Mouse (Mus musculus) liver, postnatal 0 days (tissue): ENCODE measurements at regions not wholly inside any gene's neighbourhood (a gene's known extent, or its start where the extent isn't known, plus 50 kb on each side); places are given as distances from the start of the nearest gene placed in this dataset.

ENCODE experiments used
- ATAC-seq: fragments of 200-750 bp; cut with Nextera tagmentation; 2 replicates; pipeline ENCODE4 v1.8.0; 2017; ENCODE audit warnings: mild to moderate bottlenecking, moderate library complexity
- DNase-seq: peaks from one replicate; pipeline ENCODE4 v3.0.0-alpha.2; 2016
- H3K27ac ChIP-seq: fragments of 300-500 bp; sonication (generic); 2 replicates; pipeline ENCODE4 v1.5.1; 2014; ENCODE audit warnings: antibody characterized with exemption, moderate library complexity, mild to moderate bottlenecking, low read depth
- H3K27me3 ChIP-seq: fragments of 300-500 bp; sonication (generic); 2 replicates; pipeline ENCODE4 v1.6.1; 2014; ENCODE audit warnings: low read length, control low read depth, mixed read lengths; ENCODE audit not compliant: insufficient read depth
- H3K36me3 ChIP-seq: fragments of 300-500 bp; sonication (generic); replicated peaks from 2 replicates; pipeline ENCODE4 v1.6.1; 2014; ENCODE audit warnings: mild to moderate bottlenecking, control low read depth, low read length, moderate library complexity, mixed read lengths; ENCODE audit not compliant: insufficient read depth
- H3K4me1 ChIP-seq: fragments of 300-500 bp; sonication (generic); 2 replicates; pipeline ENCODE4 v1.6.1; 2014; ENCODE audit warnings: antibody characterized with exemption, mild to moderate bottlenecking, control low read depth; ENCODE audit not compliant: insufficient read depth
- H3K4me2 ChIP-seq: fragments of 300-500 bp; sonication (generic); 2 replicates; pipeline ENCODE4 v1.6.1; 2014; ENCODE audit warnings: low read depth, mild to moderate bottlenecking, low read length, moderate library complexity, mixed read lengths
- H3K4me3 ChIP-seq: fragments of 300-500 bp; sonication (generic); 2 replicates; pipeline ENCODE4 v1.5.1; 2014; ENCODE audit warnings: low read depth, low read length
- H3K9ac ChIP-seq: fragments of 300-500 bp; sonication (generic); replicated peaks from 2 replicates; pipeline ENCODE4 v1.6.1; 2014; ENCODE audit warnings: mild to moderate bottlenecking, moderate library complexity
- H3K9me3 ChIP-seq: fragments of 300-500 bp; sonication (generic); 2 replicates; pipeline ENCODE4 v1.6.1; 2016; ENCODE audit warnings: mild to moderate bottlenecking, control low read depth, low read length, mixed read lengths
- CTCF ChIP-seq: sonication (generic); IDR thresholded peaks from 2 replicates; pipeline ENCODE4 v1.5.1; 2016; ENCODE audit warnings: antibody characterized with exemption, low read depth
- EP300 ChIP-seq: IDR thresholded peaks from 2 replicates; pipeline ENCODE4 v1.6.1; 2016; ENCODE audit warnings: antibody characterized with exemption, low read depth, mild to moderate bottlenecking
- WGBS: fragments of 180-500 bp; shearing (Covaris S2); extraction: QIAGEN DNeasy Blood & Tissue Kit; methylation state at CpG from one replicate; pipeline ENCODE4 v1.1.7; 2014; ENCODE audit not compliant: insufficient replicate concordance; 5-methylcytosine and 5-hydroxymethylcytosine counted together

DNA sequence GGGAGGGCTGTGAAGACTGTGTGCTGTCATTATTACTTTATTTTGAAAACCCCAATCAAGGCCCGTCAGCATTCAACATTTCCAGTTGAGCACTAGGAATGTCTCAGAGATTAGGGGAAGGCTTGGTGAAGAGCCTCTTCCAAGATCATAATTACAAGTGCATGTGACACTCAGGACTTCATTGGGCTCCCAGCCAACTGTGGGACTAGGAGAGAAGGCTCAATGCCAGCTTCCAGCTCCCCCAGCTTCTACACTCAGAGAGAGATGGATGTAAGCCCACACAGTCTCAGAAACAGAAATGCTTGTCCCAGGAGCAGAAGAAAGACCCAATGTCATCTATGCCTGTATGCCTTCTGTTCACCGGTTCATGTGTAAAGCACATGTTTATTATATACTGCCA, 169.5 kb downstream of the Ttc32 start:
- Histone ChIP-seq H3K9me3 (no peaks in the 10 kb centered on the region), H3K27ac (no peak overlapping the region), H3K4me3 (no peak overlapping the region), H3K27me3 (no peaks in the 10 kb centered on the region), H3K4me1 (no peaks in the 10 kb centered on the region), H3K36me3 (no peaks in the 10 kb centered on the region), H3K4me2 (no peak overlapping the region), H3K9ac (no peak overlapping the region)
- ATAC-seq = no peak
- WGBS = 70% methylated on average over 2 of the region's 2 CpGs
- TF ChIP-seq CTCF (no peak), EP300 (no peak)
- no peak for DNase-seq

DNA sequence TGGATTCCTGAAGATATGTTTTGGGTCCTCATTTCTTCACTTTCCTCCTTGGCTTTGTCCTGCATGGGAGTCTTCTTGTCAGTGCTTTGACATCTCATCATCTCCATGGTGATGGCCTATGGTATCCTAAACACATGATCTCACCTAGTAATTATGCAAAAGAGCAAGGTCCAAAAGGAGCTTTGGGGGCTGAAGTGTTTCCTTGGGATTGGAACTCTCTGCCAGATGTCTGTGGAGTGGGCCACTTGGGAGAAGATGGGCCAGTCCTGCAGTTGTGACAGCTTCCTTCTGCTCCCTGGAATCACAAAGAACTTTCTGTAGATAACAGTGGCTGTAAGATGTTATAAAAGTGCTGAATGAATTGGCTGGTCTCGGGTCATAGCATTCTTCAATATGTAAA, 182.4 kb downstream of the Ttc32 start:
- DNase-seq (no peak), ATAC-seq (no peak)
- WGBS = 63% methylated on average over 1 of the region's 1 CpGs

DNA sequence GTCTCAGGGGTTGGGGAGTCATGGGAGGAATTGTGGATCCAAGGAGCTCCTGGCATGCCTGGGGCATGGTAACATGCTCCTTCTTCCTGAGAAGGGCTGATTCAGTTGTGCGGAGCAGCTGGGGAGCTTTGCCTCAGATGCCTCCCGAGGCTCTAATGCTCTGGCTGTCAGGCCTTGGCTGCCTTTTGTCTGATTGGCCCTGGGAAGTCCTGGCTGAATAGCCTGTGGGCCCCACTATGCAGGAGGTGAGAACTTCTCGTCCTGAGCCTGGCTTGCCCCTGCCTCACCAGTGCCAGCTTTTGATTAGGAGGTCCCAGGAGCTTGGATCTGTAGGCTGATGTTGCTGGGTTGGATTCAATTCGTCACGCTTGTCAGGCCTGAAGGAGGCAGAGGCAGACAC, 195.2 kb downstream of the Ttc32 start:
- H3K4me1 ChIP-seq = no peaks in the 10 kb centered on the region
- no peak overlapping the region for H3K4me2 ChIP-seq
- 38% methylated on average over 5 of the region's 5 CpGs for WGBS
- no peaks in the 10 kb centered on the region for H3K9me3 ChIP-seq
- DNase-seq (no peak), ATAC-seq (no peak)
- no peak overlapping the region for H3K27ac ChIP-seq
- H3K27me3 ChIP-seq = no peaks in the 10 kb centered on the region
- TF ChIP-seq EP300 = no peak
- no peak for TF ChIP-seq CTCF
- no peak overlapping the region for H3K9ac ChIP-seq
- H3K4me3 ChIP-seq = no peak overlapping the region
- H3K36me3 ChIP-seq = no peaks in the 10 kb centered on the region

More for the DNA sequence above, 182.4 kb downstream of the Ttc32 start:
- Histone ChIP-seq H3K27me3 (no peaks in the 10 kb centered on the region), H3K9me3 (no peaks in the 10 kb centered on the region), H3K4me2 (no peak overlapping the region), H3K9ac (no peak overlapping the region), H3K4me3 (no peak overlapping the region), H3K4me1 (no peaks in the 10 kb centered on the region), H3K27ac (no peak overlapping the region), H3K36me3 (no peaks in the 10 kb centered on the region)
- TF ChIP-seq CTCF = no peak
- no peak for TF ChIP-seq EP300

DNA sequence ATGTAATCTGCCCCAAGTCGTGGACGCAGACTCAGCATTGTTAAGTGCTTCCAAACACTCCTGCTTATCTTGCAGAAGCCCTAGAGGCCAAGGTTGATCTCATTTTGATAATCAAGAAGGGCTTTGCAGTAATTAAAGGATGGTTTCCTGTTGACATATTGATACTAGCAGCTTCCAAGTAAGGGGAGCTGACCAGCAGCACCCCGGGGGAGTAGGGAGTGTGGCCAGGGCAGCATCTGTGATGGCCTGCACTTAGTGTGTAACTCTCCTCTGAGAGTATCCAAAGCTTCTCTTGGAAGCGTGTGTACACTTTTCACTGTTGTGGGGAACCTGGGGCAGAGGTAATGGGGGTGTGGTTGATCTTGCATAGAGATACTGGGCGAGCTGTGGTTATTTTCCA, 198.1 kb downstream of the Ttc32 start:
- Histone ChIP-seq H3K27ac (no peak overlapping the region), H3K9ac (no peak overlapping the region), H3K4me2 (no peak overlapping the region), H3K27me3 (no peaks in the 10 kb centered on the region), H3K36me3 (no peaks in the 10 kb centered on the region), H3K4me1 (no peaks in the 10 kb centered on the region), H3K9me3 (no peaks in the 10 kb centered on the region), H3K4me3 (no peak overlapping the region)
- 70% methylated on average over 5 of the region's 5 CpGs for WGBS
- DNase-seq = no peak
- ATAC-seq = no peak
- no peak for TF ChIP-seq CTCF

DNA sequence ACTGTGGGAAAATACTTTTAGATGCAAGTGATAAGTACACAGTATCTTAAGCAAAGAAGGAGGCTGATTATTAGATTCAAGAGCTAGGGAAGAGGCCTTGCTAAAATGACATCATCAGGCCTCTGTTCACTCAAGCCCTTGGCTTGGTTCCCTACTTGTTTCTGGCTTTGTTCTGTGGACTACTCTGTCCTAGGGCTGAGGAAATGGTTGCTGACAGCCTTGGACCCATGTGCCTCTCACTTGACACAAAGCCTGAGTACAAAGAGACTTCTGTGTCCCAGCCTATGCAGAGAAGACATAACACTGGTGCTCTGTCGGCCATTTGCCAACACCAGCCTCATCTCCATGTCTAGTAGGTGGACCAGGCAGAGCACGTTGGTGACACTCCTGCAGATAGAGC, 198.7 kb downstream of the Ttc32 start:
- Histone ChIP-seq H3K4me1 (no peaks in the 10 kb centered on the region), H3K36me3 (no peaks in the 10 kb centered on the region), H3K27me3 (no peaks in the 10 kb centered on the region), H3K9me3 (no peaks in the 10 kb centered on the region), H3K9ac (no peak overlapping the region), H3K4me2 (no peak overlapping the region), H3K4me3 (no peak overlapping the region), H3K27ac (no peak overlapping the region)
- DNase-seq (no peak), ATAC-seq (no peak)
- TF ChIP-seq CTCF (no peak), EP300 (no peak)
- 74% methylated on average over 2 of the region's 2 CpGs for WGBS

DNA sequence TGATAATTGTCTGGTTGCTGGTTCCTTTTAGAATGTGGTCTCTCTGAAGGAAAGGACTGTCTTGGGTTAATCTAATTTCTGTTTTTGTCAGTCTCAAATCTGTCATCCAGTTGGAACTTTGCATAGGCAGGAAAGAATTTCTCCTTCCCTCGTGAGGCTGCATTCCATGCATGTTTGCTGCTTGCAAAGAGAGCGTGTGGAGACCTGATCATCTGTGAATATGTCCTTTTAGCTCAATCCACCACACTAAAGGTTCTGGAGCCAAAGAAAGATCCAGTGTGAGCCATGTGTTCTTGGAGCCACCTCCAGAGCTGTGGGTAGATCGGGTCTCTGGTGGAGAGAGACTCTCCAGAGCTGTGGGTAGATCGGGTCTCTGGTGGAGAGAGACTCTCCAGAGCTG, 200.2 kb downstream of the Ttc32 start:
- H3K4me2 ChIP-seq = no peak overlapping the region
- no peak overlapping the region for H3K9ac ChIP-seq
- no peak overlapping the region for H3K4me3 ChIP-seq
- 69% methylated on average over 4 of the region's 4 CpGs for WGBS
- DNase-seq (no peak), ATAC-seq (no peak)
- H3K27ac ChIP-seq = no peak overlapping the region
- no peak for TF ChIP-seq CTCF
- TF ChIP-seq EP300 = no peak
- no peaks in the 10 kb centered on the region for H3K27me3 ChIP-seq
- H3K4me1 ChIP-seq = no peaks in the 10 kb centered on the region
- H3K9me3 ChIP-seq = no peaks in the 10 kb centered on the region
- H3K36me3 ChIP-seq = no peaks in the 10 kb centered on the region

DNA sequence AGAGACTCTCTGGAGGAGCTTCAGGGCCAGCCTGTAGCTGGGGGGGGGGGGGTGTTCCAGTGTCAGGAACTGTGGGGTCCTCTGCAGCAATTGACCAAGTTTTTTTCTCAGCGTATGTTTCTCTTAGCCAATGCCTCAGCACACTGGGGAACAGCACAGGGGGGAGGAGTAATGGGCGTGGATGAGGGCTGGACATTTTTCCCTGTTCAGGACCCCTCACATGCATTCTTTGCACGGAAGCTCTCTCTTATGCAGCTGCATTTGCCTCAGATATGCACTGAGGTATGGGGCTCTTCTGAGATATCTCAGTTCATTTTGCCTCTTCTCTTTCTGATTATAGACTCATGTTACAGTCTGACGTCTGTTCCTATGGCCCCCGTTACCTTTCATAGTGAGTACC, 200.8 kb downstream of the Ttc32 start:
- DNase-seq (no peak), ATAC-seq (no peak)
- no peak overlapping the region for H3K9ac ChIP-seq
- no peak overlapping the region for H3K4me3 ChIP-seq
- H3K4me1 ChIP-seq = no peaks in the 10 kb centered on the region
- H3K27me3 ChIP-seq = no peaks in the 10 kb centered on the region
- TF ChIP-seq EP300 (no peak), CTCF (no peak)
- H3K27ac ChIP-seq = no peak overlapping the region
- H3K36me3 ChIP-seq = no peaks in the 10 kb centered on the region
- H3K4me2 ChIP-seq = no peak overlapping the region
- 64% methylated on average over 5 of the region's 5 CpGs for WGBS
- H3K9me3 ChIP-seq = no peaks in the 10 kb centered on the region
